Mouse (Mus musculus) cerebellum, adult 8-10 months (tissue): ENCODE data around the gene Lsm2.
A peak's percentile ranks its signal among the peaks of the same experiment; 100 is the strongest.
"Not testable (repeated sequence)": the region's sequence is repeated elsewhere in the genome, so short reads cannot be mapped to it uniquely, and the experiment has no call there.

Source experiments
- DNase-seq: peaks from one replicate; pipeline ENCODE4 v3.0.0; 2022

The Lsm2 gene

DNA sequence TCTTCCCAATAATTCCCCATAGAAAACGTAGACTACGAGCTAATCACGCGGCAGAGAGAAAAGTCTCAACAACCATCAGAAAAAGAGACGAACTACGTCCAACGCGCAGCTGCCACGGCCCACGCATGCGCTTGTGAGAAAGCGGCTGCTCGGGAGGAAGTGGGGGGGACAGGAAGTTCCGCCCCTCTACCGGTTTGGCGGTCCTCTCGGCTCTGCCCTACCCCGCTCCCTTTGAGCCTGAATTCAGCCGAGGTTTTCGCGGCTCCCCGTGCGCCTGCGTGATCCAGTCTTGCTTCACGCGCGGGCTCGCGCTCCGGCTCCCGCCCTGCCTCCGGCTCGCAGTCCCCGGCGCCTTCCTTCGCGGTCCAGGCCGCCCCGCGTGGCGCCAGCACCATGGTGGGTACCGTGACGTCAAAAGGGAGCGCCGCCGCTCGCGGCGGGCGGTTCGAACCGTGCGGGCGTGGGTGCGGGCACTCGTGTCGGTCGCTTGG is at the start of gene Lsm2:
Gene Lsm2 (plus strand): TSS at position 173 of the 491 bp plus-strand sequence.
- DNase-seq, result peak; percentile 90

DNA sequence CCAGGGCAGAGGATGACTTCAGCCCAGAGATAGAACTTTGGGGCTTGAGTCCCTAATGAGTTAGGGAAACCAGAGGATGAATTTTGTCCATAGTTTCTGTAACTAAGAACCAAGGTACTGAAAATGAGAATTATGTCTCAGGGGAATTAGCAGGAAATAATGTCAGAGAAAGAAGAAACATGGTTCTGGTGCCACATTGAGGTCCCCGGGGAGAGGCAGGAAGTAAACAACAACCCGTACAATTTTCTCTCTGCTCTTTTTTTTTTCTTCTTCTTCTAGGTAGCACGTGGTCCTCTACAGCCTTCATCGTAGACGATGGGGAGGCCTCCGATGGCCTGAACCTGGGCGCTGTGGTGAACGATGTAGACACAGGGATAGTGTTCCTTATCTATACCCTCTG is 49.4 kb upstream of the Lsm2 start:
- no peak for DNase-seq

DNA sequence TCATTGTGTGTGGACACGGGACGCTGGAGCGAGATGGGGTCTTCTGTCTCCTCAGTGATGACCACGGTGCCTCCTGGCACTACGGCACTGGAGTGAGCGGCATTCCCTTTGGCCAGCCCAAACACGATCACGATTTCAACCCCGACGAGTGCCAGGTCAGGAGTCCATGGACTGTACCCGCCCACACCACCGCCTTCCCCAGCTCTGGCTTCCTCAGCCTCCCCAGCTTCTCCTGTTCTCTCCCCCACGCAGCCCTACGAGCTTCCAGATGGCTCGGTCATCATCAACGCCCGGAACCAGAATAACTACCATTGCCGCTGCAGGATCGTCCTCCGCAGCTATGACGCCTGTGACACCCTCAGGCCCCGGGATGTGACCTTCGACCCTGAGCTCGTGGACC is 47.6 kb upstream of the Lsm2 start:
- DNase-seq, result no peak

DNA sequence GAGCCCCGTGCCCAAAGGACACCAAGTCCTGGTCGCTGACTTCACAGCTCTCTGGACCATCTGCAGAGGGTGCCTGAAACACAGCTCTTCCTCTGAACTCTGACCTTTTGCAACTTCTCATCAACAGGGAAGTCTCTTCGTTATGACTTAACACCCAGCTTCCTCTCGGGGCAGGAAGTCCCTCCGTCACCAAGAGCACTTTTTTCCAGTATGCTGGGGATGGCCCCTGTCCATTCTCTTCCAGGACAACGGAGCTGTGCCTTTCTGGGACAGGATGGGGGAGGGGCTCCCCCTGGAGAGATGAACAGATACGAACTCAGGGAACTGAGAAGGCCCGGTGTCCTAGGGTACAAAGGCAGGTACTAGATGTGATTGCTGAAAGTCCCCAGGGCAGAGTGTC is 46.8 kb upstream of the Lsm2 start:
- no peak for DNase-seq

DNA sequence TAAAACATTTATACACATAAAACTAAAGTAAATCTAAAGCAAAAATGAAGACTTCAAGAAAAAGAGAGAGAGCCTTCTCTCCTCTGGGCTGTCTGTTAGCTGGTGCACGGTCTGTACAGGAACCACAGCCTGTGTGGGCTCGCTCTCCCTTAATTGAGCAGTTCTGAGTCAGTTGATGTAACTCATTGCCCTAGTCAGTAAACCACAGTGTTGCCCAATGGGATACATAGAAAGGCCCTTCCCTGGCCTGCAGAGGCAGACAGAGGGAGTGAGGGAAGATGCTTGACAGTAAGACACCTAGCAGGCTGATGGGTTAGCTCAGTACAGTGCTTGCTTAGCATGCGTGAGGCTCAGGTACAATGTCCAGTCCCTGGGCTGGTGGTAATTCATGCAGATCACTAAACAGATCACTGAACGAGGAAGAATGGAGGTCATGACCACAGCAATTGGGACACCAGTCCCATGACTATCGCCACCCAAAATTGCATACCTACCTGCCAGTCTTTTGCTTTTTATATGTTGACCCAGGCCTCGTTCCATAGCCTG is 43.6 kb upstream of the Lsm2 start:
- DNase-seq, result no peak

DNA sequence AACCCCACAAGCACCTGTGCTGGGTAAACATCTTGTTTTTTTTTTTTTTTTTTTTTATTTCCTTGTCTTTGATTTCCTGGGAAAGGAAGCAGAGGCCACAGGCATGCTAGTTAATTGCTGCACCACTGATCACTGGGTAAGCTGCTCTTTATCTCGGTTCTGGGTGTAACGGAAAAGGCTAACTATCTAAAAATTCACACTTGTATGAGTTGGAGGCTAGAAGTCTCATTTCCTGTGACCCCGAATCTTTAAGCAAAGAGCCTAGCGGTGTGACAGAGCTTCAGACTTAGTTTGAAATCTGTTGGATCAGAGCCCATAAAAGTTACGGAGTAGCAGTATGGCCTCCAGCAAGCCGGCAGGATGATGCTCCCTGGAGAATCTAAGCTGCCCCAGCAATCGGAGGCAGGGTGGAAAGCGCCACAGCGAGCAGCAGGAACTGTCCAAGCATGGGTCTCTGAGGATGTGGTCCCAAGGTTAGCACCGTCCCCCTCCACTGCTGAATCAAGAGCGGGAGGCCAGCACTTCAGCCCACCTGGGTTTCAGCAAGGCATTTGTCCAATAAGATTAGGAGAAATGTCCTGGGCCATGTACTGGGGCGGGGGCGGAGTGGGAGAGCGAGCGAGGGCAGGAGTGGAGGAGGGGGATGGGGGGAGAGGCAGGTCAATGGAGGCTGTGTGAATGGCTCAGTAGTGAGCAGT is 40.2 kb upstream of the Lsm2 start:
- no peak for DNase-seq

DNA sequence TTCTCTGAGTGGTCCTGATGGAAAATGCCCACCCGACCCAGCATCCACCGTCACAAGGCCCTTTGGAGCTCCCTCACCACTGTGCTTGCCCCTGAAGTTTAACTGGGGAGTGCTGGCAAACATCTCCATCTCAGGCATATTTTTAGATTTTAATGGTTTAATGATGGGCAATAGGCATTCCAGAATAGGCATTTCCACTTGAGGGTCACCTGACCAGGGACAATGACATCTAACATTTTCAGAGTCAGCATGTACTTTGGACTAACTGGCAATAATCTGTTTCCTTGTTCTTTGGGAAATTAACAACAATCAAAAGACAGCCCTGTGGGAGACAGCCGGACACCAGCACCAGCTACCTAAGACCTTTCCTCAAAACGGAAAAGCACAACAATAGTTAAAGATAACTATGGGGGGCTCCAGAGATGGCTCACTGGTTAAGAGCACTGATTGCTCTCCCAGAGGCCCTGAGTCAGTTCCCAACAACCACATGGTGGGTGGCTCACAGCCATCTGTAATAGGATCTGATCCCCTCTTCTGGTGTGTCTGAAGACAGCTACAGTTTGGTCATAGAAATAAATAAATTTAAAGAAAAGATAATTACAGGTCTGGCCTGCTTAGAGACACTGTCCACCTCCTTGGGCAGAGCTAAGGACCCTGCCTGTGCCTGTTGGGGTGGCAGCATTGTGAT is 38.4 kb upstream of the Lsm2 start:
- DNase-seq, result no peak

DNA sequence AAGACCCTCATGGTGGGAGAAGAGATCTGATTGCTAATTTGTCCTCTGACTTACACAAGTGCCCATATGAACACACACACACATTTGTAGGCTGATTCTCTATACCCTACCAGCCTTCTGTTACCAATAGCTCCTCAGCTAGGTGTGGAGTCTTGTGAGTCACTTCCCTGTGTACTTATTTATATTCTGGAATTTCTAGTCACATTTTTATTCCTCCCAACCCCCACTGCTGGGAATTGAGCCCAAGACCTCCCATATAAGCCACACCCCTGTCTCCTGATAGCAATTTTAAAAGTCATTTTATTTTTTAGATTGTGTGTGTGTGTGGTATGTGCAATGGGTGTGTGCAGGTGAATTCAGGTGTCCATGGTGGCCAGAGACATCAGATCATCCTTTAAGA is 37.3 kb upstream of the Lsm2 start:
- DNase-seq, result no peak

DNA sequence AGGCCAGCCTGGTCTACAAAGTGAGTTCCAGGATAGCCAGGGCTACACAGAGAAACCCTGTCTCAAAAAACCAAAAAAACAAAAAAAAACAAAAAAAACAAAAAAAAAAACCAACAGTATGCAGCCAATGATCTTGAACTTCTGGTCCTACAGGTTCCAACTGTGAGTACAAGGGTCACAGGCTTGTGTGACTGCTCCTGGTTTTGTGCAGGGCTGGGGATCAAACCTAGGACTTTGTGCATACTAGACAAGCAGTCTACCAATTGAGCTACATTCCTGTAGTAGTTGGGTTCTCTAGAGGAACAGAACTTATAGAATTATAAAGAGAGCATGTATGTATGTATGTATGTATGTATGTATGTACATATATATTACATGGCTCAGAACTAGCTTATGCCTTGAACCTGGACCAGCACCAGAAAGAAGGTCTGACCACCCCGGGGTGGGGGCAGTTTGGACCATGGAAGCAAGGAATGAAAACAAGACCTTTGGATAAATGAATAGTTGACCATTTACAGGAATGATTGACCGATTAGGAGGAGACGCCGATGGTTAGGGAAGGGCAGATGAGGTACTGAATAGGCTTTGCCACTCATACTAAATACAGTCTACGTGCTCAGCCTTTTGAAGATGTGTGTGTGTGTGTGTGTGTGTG is 35.0 kb upstream of the Lsm2 start:
- no peak for DNase-seq

DNA sequence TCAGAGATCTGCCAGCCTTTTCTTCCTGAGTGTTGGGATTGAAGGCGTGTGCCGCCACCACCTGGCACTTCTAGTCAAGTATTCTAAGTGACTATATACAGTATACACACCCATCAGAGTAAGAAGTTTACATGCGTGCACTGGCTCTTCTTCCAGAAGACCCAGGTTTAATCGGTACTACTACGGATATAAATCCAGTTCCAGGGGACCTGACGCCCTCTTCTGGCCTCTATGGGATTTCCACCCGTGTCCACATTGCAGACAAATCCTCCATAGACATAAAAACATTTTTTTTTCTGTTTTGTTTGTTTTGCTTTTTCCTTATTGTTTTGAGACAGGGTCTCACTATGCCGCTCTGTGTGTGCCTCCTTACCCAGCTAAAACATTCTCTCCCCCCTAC is 34.1 kb upstream of the Lsm2 start:
- no peak for DNase-seq

DNA sequence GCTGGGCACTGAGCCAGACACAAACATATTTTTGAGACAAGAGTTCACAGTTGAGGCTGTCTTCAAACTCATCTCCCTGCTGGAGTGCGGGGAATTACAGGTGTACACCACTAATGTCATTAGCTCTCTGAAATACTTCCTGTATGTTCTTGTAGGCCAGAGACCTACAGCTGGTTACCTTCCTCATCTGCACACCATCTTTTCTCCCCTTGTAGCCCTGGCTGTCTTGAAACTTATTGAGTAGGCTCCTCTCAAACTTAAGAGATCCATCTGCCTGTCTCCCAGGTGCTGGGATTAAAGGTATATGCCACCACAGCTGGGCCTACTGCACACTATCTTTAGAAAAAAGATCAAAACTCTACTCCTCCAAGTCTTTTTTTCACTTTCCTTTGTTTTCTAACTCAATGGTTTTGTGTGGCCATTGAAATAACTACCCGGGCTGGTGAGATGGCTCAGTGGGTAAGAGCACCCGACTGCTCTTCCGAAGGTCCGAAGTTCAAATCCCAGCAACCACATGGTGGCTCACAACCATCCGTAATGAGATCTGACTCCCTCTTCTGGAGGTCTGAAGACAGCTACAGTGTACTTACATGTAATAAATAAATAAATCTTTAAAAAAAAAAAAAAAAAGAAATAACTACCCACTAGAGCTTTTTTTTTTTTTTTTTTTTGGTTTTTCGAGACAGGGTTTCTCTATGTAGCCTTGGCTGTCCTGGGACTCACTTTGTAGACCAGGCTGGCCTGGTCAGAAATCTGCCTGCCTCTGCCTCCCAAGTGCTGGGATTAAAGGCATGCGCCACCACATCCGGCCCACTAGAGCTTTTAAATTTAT is 32.7 kb upstream of the Lsm2 start:
- not testable (repeated sequence) for DNase-seq

DNA sequence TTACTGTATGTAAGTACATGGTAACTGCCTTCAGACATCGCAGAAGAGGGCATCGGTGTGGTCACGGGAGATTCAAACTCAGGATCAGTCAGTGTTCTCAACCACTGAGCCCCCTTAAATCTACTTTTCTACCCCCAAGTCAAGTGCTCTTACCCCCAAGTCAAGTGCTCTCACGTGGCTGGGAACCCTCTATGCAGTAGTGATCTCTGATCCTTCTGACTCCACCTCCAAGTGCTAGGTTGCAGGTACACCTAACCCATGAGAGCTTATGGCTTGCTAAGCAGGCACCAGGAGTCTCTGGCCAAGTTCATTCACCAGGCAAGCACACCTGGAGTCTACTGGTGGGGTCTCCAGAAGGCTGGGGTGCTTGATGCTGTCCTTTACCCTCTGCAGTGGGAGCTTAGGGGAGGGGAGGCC is 32.1 kb upstream of the Lsm2 start:
- no peak for DNase-seq

DNA sequence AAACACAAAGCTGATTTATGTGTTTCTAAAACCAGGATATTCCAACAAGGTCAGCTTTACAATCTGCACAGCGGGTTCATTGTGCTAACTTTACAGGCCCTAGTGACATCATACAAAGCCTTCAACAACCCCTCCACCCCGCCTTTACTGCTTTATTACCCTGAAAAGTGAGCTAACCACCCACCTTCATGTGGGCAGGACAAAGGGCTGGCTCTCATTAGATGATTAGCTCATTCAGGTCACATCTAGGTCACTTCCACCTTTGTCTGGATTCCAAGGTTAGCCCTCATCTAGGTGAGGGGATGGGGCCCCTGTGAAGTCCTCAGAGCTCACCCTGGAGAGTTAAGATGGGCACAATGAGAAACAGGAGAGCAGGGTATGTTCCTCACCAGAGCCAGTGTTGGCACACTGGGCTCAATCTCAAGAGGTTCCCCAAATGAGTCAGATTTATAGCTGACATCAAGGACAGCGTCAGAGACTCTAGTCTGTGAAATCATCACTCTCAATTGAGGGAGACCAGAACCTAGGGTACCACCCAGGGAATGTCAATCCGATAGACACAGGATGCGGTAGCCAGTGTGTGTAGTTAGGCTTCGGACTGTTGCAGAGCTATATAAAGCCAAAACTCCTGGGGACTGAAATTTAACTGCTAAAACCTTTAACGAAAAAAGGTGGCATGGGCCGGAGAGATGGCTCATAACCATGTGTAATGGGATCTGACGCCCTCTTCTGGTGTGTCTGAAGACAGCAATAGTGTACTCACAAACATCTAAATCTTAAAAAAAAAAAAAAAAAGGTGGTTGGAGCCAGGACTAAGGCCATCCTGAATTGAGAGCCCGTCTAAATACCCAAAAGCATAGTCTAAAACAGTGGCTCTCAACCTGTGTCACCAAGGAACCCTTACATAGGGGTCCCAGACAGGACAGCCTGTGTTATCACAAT is 30.9 kb upstream of the Lsm2 start:
- DNase-seq, result no peak

DNA sequence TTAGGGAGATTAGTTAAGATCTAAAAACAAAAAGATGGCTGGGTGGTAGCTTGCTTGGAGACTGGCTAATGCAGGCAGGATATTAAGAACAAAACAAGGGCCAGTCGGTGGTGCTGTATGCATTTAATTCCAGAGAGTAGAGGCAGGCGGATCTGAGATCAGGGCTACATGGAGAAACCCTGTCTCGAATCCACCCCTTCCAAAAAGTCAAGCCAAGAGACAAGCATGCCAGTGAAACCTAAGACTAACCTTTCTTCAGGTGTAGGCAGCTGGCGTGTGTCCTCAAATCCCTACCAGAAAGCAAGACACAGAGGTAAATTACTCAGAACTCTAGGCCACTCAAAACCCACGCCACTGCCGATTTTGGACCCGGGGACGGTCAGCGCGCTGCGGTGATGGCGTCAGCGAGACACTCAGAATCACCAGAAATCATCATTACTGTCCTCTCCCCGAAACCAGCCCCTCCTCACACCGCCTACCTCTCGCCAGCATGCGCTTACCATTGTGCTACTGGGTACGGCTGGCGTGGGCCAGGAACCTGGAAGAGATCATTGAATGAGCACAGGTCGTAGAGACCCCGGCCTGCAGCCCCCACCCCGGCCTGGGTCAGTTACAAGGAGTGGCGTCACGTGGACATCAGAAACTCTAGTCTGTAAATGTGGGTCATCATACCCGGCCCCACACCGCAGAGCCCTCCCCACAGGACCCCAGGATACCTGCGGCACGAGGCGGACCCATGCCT is 29.9 kb upstream of the Lsm2 start:
- peak; percentile 47 for DNase-seq

DNA sequence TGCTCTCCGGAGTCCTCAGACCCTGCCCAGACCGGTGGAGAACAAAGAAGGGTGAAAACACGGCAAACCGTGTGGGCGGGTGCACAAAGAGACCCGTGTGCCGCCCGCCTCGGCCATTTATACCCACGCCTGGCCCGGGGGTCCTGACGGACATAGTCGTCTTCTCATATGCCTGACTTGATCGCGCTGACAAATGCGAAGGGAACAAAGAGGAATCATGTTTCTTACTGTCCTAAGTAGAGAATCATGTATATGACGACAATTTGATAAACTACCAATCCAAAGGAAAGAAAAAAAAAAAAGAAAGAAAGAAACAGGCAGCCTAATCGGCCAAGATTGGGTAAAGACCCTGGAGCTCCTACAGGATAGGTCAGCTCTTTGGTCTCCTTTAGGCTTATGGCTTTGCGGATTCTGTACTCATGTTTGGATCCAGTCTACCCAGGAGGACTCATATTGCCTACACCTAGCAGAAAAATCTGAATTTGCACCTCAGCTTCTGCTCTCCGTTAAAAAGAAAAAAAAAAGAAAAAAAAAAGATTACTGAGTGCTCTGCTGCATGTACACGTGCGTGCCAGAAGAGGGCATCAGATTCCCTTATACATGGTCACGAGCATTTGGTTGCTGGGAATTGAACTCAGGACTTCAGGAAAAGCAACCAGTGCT is 29.2 kb upstream of the Lsm2 start:
- peak; percentile 81 for DNase-seq

DNA sequence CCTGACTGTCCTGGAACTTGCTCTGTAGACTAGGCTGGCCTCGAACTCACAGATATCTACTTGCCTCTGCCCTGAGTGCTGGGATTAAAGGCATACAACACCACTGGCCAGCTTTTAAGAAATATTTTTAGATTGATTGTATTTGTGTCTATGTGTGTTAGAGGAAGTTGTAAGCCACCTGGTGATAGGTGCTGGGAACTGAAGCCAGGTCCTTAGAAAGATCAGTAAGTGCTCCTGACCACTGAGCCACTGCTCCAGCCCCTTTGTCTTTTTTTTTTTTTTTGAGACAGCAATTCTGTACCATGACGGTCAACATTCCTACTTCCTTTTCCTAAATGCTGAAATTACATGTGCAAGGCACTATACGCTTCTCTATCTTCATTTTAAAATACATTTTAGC is 28.4 kb upstream of the Lsm2 start:
- DNase-seq, result no peak

DNA sequence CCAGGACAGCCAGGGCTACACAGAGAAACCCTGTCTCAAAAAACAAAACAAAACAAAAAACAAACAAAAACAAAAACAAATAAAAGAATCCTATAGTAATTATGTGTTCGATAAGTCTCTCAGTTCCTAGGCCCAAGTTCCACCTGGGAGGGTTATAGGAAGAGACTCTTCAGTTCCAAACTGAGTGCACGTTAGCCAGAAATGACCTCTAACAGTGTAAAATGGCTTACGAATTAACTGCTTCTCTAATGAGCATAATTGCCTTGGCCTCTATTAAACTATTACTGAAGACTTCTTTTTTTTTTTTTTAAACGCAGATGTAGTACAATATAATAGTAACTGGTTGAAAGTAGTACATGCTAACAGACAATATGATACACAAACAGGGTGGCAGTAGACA is 27.8 kb upstream of the Lsm2 start:
- DNase-seq, result no peak

DNA sequence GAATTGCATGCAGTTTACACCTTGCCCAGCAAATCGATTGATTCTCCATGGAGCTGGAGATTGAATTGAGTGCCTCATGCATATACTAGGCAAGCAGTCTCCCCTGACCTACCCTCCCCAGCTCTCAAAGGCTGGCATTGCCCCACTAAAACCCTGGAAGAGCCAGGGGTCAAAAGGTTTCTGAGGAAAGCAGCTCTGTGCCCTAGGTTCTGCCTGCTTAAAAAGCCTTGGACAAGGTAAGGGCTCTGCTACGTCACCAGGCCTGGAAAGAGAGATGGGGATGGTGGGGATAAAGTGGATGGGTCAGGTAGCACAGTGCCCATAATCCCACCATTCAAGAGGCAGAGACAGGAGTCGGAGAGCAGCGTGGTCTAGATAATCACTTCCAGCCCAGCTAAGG is 26.8 kb upstream of the Lsm2 start:
- DNase-seq, result no peak

DNA sequence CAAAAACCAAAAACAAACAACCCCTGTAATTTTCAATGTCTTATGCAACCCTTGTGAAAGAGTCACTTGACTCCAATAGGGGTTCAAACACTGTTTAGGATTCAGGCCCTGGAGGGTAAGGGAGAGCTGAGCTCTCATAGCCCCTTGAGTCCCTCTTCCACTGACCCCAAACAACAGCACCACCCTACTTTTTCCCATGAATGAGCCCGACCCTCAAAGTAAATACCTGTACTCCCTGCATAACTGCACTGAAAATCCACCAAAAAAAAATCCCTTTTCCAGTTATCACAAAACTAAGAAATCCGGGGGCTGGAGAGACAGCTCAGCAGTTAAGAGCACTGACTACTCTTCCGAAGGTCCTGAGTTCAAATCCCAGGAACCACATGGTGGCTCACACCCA is 25.8 kb upstream of the Lsm2 start:
- DNase-seq, result no peak

DNA sequence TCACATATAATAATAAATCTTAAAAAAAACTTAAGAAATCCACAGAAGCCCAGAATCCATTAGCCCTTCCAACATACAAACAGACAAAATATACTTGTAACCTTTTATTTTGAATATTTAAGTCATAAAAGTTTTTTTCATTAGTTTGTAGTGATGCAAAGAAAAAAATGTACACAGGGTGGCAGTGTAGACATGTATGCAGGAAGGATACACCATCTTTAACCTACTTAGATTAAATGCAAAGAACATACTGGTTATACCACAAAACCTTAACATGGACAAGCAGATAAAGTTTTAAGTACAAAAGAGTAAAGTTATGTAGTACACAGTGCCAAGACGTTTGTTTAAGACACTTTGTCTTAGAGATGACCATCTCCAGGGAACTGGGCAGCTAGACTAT is 25.3 kb upstream of the Lsm2 start:
- no peak for DNase-seq
